Mouse (Mus musculus): ENCODE measurements at regions not wholly inside any gene's neighbourhood (a gene's known extent, or its start where the extent isn't known, plus 50 kb on each side); places are given as distances from the start of the nearest gene placed in this dataset.

DNA sequence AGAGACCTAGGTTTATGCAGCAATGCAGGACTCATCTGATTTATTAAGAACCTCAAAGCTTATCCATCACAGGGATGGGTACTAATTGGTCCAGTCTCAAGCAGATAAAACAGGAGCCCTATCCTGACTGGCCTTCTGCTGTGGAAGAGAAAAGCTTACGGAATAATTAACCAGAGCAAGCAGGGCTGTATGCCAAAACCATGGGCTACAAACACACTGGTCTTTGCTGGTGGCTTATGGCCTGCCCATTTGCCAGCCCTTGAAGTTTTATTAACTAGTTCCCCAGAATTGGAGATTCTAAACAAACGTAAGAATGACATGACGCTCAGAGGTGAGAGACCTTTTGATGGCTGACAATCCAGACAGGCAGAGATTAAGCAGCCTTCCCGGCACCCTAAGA lies 83.4 kb upstream of the Rbms3 start:
- TF ChIP-seq POLR2A (IDR thresholded peaks at IDR 0.05; ENCODE audit: insufficient read depth, low read length) (no peak), CTCF (IDR thresholded peaks at IDR 0.05; ENCODE audit: low read depth, low read length) (no peak), EP300 (IDR thresholded peaks at IDR 0.05; ENCODE audit: insufficient read depth, low read depth, low read length) (no peak)

Measured in ES-Bruce4 (cell line).